Mouse (Mus musculus): ENCODE measurements around the gene Gpn1. TPM values are rescaled to one million over a fixed set of nuclear protein-coding genes. Genes with fewer than 3 reads are reported as not detected.

The Gpn1 gene
- polyA plus RNA-seq (2014; fragmentation: Illumina TruSeq; extraction: RNeasy Lipid Tissue Mini Kit (QIAGEN cat#74804); ENCODE audit: low read depth, low replicate concordance), result 21.5 TPM

DNA sequence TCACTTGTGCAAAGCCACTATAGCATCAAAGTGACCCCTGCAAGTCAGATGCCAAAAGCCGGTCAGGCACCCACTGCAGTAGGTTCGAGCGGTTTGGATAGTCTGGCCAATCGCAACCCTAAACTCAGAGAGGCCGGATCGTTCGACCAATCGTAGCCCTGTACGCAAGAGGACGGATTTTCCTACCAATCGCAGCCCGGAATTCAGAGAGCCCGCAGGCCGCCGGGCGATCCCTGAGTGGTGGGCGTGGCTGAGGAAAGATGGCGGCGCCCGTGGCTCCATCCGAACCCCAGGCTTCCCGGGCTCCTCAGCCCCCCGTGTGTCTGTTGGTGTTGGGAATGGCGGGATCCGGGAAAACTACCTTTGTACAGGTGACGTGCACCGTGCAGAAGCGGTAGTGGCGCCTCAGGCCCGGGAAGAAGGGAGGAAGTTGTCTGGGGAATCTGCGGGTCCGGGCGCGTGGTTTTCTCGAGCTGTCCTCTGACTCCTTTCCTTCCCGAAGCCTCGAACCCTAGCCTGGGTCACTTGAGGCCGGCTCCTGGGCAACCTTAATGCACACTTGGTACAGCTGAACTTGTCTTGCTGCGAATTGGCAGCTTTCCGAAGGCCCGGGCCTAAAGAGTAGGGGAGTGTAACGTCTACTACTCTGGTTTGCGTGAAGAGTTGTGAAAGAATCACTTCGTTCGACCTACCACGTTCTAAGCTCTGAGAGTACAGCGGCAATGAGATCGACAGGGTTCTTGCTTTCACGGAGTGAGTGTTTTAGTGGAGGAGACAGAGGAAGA lies at the start of gene Gpn1:
Gene Gpn1 (plus strand): TSS at position 229 of the 785 bp plus-strand sequence.

GRCm38 (mm10) chr5:31451878-31452561 lies 42.5 kb upstream of the Gpn1 start, which contains the start of gene Zfp512:
TSS of gene Zfp512 (plus strand) at chr5:31452431.

DNA sequence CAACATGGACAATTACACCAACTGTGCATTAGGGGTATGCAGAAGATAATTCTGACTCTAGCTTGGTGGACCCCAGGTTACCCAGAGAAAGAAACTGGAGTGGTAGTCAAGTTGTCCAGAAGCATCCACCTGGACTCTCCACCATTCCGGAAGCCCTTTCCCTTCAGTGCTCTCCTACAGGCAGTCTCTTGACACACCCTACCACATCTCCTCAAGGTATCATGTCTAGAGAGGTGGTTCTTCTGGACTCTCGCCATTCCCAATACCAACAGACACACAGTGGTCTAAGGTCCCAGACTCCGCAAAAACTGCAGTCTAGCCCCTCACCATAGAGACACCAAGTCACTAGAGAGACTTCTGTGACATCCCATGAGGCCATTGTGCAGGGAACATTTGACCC lies 9.1 kb upstream of the Gpn1 start, which contains the start of gene 4930548H24Rik:
Gene 4930548H24Rik (plus strand): TSS at position 301 of the 400 bp plus-strand sequence.

GRCm38 (mm10) chr5:31526354-31527116 lies 32.0 kb downstream of the Gpn1 start, which contains the start of gene Slc4a1ap:
TSS of gene Slc4a1ap (plus strand) at chr5:31526995.

DNA sequence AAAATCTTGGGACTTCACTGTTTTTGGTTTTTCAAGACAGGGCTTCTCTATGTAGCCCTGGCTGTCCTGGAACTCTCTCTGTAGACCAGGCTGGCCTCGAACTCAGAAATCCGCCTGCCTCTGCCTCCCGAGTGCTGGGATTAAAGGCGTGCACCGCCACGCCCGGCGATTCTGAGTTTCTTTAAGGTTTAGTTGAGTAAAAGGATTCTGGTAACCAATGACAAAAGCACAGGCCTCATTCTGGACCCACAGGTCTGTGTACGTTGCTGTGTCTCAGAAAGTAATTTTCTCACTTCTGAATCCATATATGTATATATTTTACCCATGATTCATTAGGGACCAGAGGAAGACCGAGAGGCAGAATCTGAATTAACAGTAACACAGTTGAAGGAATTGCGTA lies 33.2 kb downstream of the Gpn1 start, which contains the start of gene Supt7l:
Gene Supt7l (minus strand): TSS at position 101 of the 400 bp plus-strand sequence.

Other genes with a start within 250 kb of the Gpn1 start
- 0.73 TPM for gene Krtcap3, start 243.1 kb upstream of the Gpn1 start, polyA plus RNA-seq (2014; fragmentation: Illumina TruSeq; extraction: RNeasy Lipid Tissue Mini Kit (QIAGEN cat#74804); ENCODE audit: low read depth, low replicate concordance)
- gene Ift172, start 203.6 kb upstream of the Gpn1 start, polyA plus RNA-seq (2014; fragmentation: Illumina TruSeq; extraction: RNeasy Lipid Tissue Mini Kit (QIAGEN cat#74804); ENCODE audit: low read depth, low replicate concordance), result 165 TPM
- 1.2 TPM for gene Fndc4, start 198.7 kb upstream of the Gpn1 start, polyA plus RNA-seq (2014; fragmentation: Illumina TruSeq; extraction: RNeasy Lipid Tissue Mini Kit (QIAGEN cat#74804); ENCODE audit: low read depth, low replicate concordance)
- 0.48 TPM for gene Gckr, start 197.3 kb upstream of the Gpn1 start, polyA plus RNA-seq (2014; fragmentation: Illumina TruSeq; extraction: RNeasy Lipid Tissue Mini Kit (QIAGEN cat#74804); ENCODE audit: low read depth, low replicate concordance)
- gene Zfp512, start 42.3 kb upstream of the Gpn1 start, polyA plus RNA-seq (2014; fragmentation: Illumina TruSeq; extraction: RNeasy Lipid Tissue Mini Kit (QIAGEN cat#74804); ENCODE audit: low read depth, low replicate concordance), result 14.6 TPM
- gene 4930548H24Rik, start 9.0 kb upstream of the Gpn1 start, polyA plus RNA-seq (2014; fragmentation: Illumina TruSeq; extraction: RNeasy Lipid Tissue Mini Kit (QIAGEN cat#74804); ENCODE audit: low read depth, low replicate concordance), result 17.4 TPM
- gene Slc4a1ap, start 32.3 kb downstream of the Gpn1 start, polyA plus RNA-seq (2014; fragmentation: Illumina TruSeq; extraction: RNeasy Lipid Tissue Mini Kit (QIAGEN cat#74804); ENCODE audit: low read depth, low replicate concordance), result 56.1 TPM
- 6.7 TPM for gene Supt7l, start 33.1 kb downstream of the Gpn1 start, polyA plus RNA-seq (2014; fragmentation: Illumina TruSeq; extraction: RNeasy Lipid Tissue Mini Kit (QIAGEN cat#74804); ENCODE audit: low read depth, low replicate concordance)
- 53.8 TPM for gene Mrpl33, start 102.2 kb downstream of the Gpn1 start, polyA plus RNA-seq (2014; fragmentation: Illumina TruSeq; extraction: RNeasy Lipid Tissue Mini Kit (QIAGEN cat#74804); ENCODE audit: low read depth, low replicate concordance)
- gene Rbks, start 202.9 kb downstream of the Gpn1 start, polyA plus RNA-seq (2014; fragmentation: Illumina TruSeq; extraction: RNeasy Lipid Tissue Mini Kit (QIAGEN cat#74804); ENCODE audit: low read depth, low replicate concordance), result 13.9 TPM
- 53.3 TPM for gene Babam2, start 202.9 kb downstream of the Gpn1 start, polyA plus RNA-seq (2014; fragmentation: Illumina TruSeq; extraction: RNeasy Lipid Tissue Mini Kit (QIAGEN cat#74804); ENCODE audit: low read depth, low replicate concordance)

All from testis, adult 10 weeks (tissue).